Mouse (Mus musculus) kidney, adult 2 months (tissue): Measurements from ENCODE around the gene Shkbp1.

Source experiments
- CTCF ChIP-seq: fragments of 200-500 bp; conservative IDR thresholded peaks from 2 replicates; pipeline ENCODE4 v1.5.1; 2011; ENCODE audit warnings: low read depth, mild to moderate bottlenecking, control low read depth, low read length, moderate library complexity, mixed read lengths; ENCODE audit not compliant: insufficient read depth, insufficient read length
- POLR2A ChIP-seq: fragments of 200-500 bp; IDR thresholded peaks from one replicate; pipeline ENCODE4 v1.6.1; 2011; ENCODE audit warnings: low read depth, low read length, control low read depth

DNA sequence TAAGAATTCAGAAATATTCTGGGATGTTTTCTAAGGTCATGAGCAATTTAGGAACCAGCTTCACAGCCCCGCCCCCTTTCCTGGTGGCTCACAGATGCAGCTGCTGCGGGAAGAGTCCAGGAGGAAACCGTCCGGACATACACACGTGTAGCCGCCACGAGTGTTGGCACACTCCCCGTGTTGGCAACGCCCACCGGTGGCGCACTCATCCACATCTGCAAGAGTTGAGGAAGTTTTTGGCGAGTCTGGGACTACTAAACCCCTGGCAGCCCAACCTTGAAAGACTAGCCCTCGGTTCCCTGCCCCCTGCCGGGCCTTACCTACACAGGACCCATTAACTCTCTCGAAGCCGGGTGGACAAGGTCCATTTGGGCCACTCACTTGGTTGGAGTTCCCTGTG lies 27.2 kb downstream of the Shkbp1 start:
- TF ChIP-seq POLR2A = no peak
- TF ChIP-seq CTCF = no peak
